8 mouse cellular contexts compared by ENCODE assay signal in the genomic region with DNA sequence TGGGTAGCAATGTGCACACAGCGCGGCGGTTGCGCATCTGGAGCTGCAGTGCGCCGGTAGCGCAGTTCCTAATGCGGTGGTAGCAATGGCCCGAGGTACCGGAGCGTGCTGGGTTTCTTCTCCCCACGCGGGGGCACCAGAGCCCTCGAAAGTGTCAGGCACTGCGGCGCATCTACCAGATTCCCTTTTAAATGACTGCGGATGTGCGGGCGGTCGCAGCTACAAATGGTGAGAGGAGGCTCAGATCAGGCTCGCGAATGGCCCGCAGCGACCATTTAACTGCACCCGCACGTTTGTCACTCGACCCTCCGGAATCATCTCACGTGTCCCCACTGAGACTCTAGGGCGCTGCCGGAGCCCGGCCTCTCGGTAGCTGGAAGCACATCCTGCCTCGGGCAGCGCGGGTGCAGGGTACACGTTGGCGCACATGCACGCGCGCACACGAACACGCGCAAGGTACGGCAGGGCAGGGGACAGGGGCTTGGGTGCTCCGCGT. TPM values are rescaled to one million over a fixed set of nuclear protein-coding genes. Genes with fewer than 3 reads are reported as not detected.
DNase-seq lines count a peak whose midpoint lies in the region; ATAC-seq and TF ChIP-seq lines count a peak whose summit lies in the region.

A gene (plus strand): TSS at position 173 of the 496 bp plus-strand sequence.

- H3K36me3 ChIP-seq in hindbrain, embryonic 15.5 days, result no peaks in the 10 kb centered on the region
- H3K36me3 ChIP-seq in lung, postnatal 0 days (ENCODE audit: insufficient read depth, low read length), result no peaks in the 10 kb centered on the region

- H3K4me3 ChIP-seq in hindbrain, embryonic 15.5 days, result peak within 1 kb of the TSS; percentile 77
- H3K4me3 ChIP-seq in lung, postnatal 0 days (ENCODE audit: low read depth, low read length), result peak within 1 kb of the TSS; percentile 40

- peak; percentile 83 for ATAC-seq in common myeloid progenitor, adult 5-6 weeks (replicated peaks; ENCODE audit: low read depth, poor library complexity, severe bottlenecking)
- peak; percentile 87 for ATAC-seq in hindbrain, embryonic 15.5 days (ENCODE audit: low FRiP score, low read depth)
- ATAC-seq in lung, postnatal 0 days, result peak; percentile 67

- DNase-seq in ZHBTc4 (ENCODE audit: low read depth, low spot score) (peak; percentile 95), adipocyte (ENCODE audit: low spot score) (no peak)
- DNase-seq in gastrocnemius, adult 8-10 months (ENCODE audit: low spot score in 2 of 2), result peak; percentile 51 to 56
- peak; percentile 89 to 94 for DNase-seq in layer of hippocampus, postnatal 25 days (ENCODE audit: extremely low spot score in 1 of 2, low spot score in 1 of 2)
- DNase-seq in lung, postnatal 0 days (ENCODE audit: low spot score), result peak; percentile 87
- peak; percentile 95 for DNase-seq in right cerebral cortex, adult 18-20 months

- peaks cover 25% of the 10 kb centered on the region for H3K4me1 ChIP-seq in hindbrain, embryonic 15.5 days (replicated peaks)
- H3K4me1 ChIP-seq in lung, postnatal 0 days (ENCODE audit: insufficient read depth, low read depth, low read length), result no peaks in the 10 kb centered on the region

- peak within 1 kb of the TSS; percentile 94 for H3K27ac ChIP-seq in hindbrain, embryonic 15.5 days (replicated peaks)
- H3K27ac ChIP-seq in lung, postnatal 0 days (ENCODE audit: low read length), result no peak within 1 kb of the TSS

- H3K9me3 ChIP-seq in hindbrain, embryonic 15.5 days, result no peaks in the 10 kb centered on the region
- H3K9me3 ChIP-seq in lung, postnatal 0 days (ENCODE audit: low read length), result no peaks in the 10 kb centered on the region

- peak within 1 kb of the TSS; percentile 80 for H3K4me2 ChIP-seq in hindbrain, embryonic 15.5 days
- peak within 1 kb of the TSS; percentile 75 for H3K4me2 ChIP-seq in lung, postnatal 0 days (replicated peaks; ENCODE audit: low read depth, low read length)

- no peaks in the 10 kb centered on the region for H3K27me3 ChIP-seq in hindbrain, embryonic 15.5 days
- H3K27me3 ChIP-seq in lung, postnatal 0 days (replicated peaks; ENCODE audit: insufficient read depth, low read length), result peaks cover 32% of the 10 kb centered on the region

- peak within 1 kb of the TSS; percentile 99 for H3K9ac ChIP-seq in hindbrain, embryonic 15.5 days
- no peak within 1 kb of the TSS for H3K9ac ChIP-seq in lung, postnatal 0 days (replicated peaks; ENCODE audit: low read depth)

- TF ChIP-seq CTCF in lung, postnatal 0 days (IDR thresholded peaks at IDR 0.05), result peak; percentile 87

- under 1% methylated on average over 47 of the region's 47 CpGs for WGBS in hindbrain, embryonic 15.5 days
- 1% methylated on average over 47 of the region's 47 CpGs for WGBS in lung, postnatal 0 days

- no peak for TF ChIP-seq EP300 in lung, postnatal 0 days (IDR thresholded peaks at IDR 0.05)

RNA-seq across cellular contexts. Expression of the gene that starts here (rescaled TPM):
- not detected in 2 replicates for total RNA-seq in common myeloid progenitor, adult 5-6 weeks (2017)
- total RNA-seq in gastrocnemius, adult 8-10 months (2022), result 1 to 10 TPM; 1.2 to 4.7 (median 3.4) TPM
- polyA plus RNA-seq in hindbrain, embryonic 15.5 days (2015; fragmentation: Nextera tagmentation; extraction: Ambion mirVana), result 115 and 127 TPM in 2 replicates
- 100 to 1,000 TPM; 319 to 331 TPM for total RNA-seq in layer of hippocampus, postnatal 25 days (2021)
- polyA plus RNA-seq in lung, postnatal 0 days (2015; fragmentation: Nextera tagmentation; extraction: Ambion mirVana), result 2.9 and 3.3 TPM in 2 replicates

Comparison
In these comparisons a context has a peak if more than half of its experiments do, and no peak if none do; other contexts are left out.
1. RNA of the gene that starts here (total RNA-seq): 319 to 331 TPM in layer of hippocampus, postnatal 25 days; 1.2 to 4.7 TPM in gastrocnemius, adult 8-10 months and not detected in common myeloid progenitor, adult 5-6 weeks; every median in the first group is over 10 times any median in the second.
2. RNA of the gene that starts here (polyA plus RNA-seq): 115 to 127 TPM in hindbrain, embryonic 15.5 days; 2.9 to 3.3 TPM in lung, postnatal 0 days; every median in the first group is over 10 times any median in the second.
3. Peak in ATAC-seq in common myeloid progenitor, adult 5-6 weeks; RNA of the gene not detected or under 1 TPM.
4. Peak in every context shown above with its lines, with median percentiles within 50 percentile points of each other: ATAC-seq.